Comparison of ENCODE assay signal across 9 mouse cellular contexts in genomic region chr4:133706956-133707355, GRCm38 (mm10). TPM values are rescaled to one million over a fixed set of nuclear protein-coding genes. Genes with fewer than 3 reads are reported as not detected.
DNase-seq lines count a peak whose midpoint lies in the region; ATAC-seq and TF ChIP-seq lines count a peak whose summit lies in the region.
"Had no signal": no experiment of that assay in that cellular context is flagged by ENCODE, and none has a peak within 500 bp of the region (broad histone marks: within the 10 kb centered on the region; RNA-seq: fewer than 3 reads in every experiment).

No protein-coding gene starts in this region.

- no peak for TF ChIP-seq CTCF in hindbrain, postnatal 0 days (IDR thresholded peaks at IDR 0.05; ENCODE audit: low read depth)

- 64% methylated on average over 8 of the region's 8 CpGs for WGBS in hindbrain, embryonic 12.5 days
- 58% methylated on average over 8 of the region's 8 CpGs for WGBS in hindbrain, embryonic 11.5 days
- 66% methylated on average over 8 of the region's 8 CpGs for WGBS in hindbrain, postnatal 0 days

- no peak overlapping the region for H3K4me3 ChIP-seq in hindbrain, embryonic 12.5 days
- H3K4me3 ChIP-seq in hindbrain, embryonic 11.5 days (ENCODE audit: low read depth, low read length) = no peak overlapping the region
- no peak overlapping the region for H3K4me3 ChIP-seq in hindbrain, postnatal 0 days (ENCODE audit: low read length)

- H3K9ac ChIP-seq in hindbrain, embryonic 12.5 days = no peak overlapping the region
- H3K9ac ChIP-seq in hindbrain, embryonic 11.5 days (ENCODE audit: low read depth, low read length) = no peak overlapping the region
- H3K9ac ChIP-seq in hindbrain, postnatal 0 days (replicated peaks; ENCODE audit: low read length) = no peak overlapping the region

- H3K4me1 ChIP-seq in hindbrain, embryonic 12.5 days = peaks cover 18% of the 10 kb centered on the region
- no peaks in the 10 kb centered on the region; the same call in 1 of the 2 replicates for H3K4me1 ChIP-seq in hindbrain, embryonic 11.5 days (replicated peaks; ENCODE audit: control insufficient read depth, insufficient read depth, low read length)
- H3K4me1 ChIP-seq in hindbrain, postnatal 0 days (ENCODE audit: insufficient read depth, low read length) = no peaks in the 10 kb centered on the region

- DNase-seq in hindbrain, embryonic 11.5 days (ENCODE audit: low spot score) = no peak
- peak; percentile 90 for DNase-seq in brain, adult 2 months (ENCODE audit: low read depth, low spot score)
- DNase-seq in gastrocnemius, adult 18-20 months (ENCODE audit: low spot score) = peak; percentile 76
- DNase-seq in hindbrain, postnatal 0 days (ENCODE audit: low spot score) = peak; percentile 31
- DNase-seq in left cerebral cortex, adult 9 months (ENCODE audit: low spot score in 2 of 2) = peak; percentile 36 to 61
- peak; percentile 22 for DNase-seq in testis, postnatal 14 days (ENCODE audit: low spot score)

- no peaks in the 10 kb centered on the region for H3K27me3 ChIP-seq in hindbrain, embryonic 12.5 days
- H3K27me3 ChIP-seq in hindbrain, embryonic 11.5 days (ENCODE audit: control insufficient read depth, insufficient read depth, low read length) = no peaks in the 10 kb centered on the region
- no peaks in the 10 kb centered on the region for H3K27me3 ChIP-seq in hindbrain, postnatal 0 days (ENCODE audit: insufficient read depth, low read length)
- H3K27me3 ChIP-seq: Patski had no signal

- no peak for ATAC-seq in hindbrain, embryonic 12.5 days (ENCODE audit: low FRiP score)
- no peak for ATAC-seq in hindbrain, embryonic 11.5 days (ENCODE audit: low FRiP score)
- ATAC-seq in hindbrain, postnatal 0 days = no peak; the same call in 1 of the 2 replicates
- peak; percentile 78 for ATAC-seq in megakaryocyte progenitor cell, adult 5-6 weeks (replicated peaks; ENCODE audit: poor library complexity)

- H3K4me2 ChIP-seq in hindbrain, embryonic 12.5 days (replicated peaks) = no peak overlapping the region
- no peak overlapping the region for H3K4me2 ChIP-seq in hindbrain, embryonic 11.5 days (replicated peaks; ENCODE audit: low read depth, low read length)
- H3K4me2 ChIP-seq in hindbrain, postnatal 0 days (ENCODE audit: low read depth, low read length) = no peak overlapping the region

- H3K27ac ChIP-seq in hindbrain, embryonic 12.5 days = peak overlapping the region; percentile 36; the same call in 1 of the 2 replicates
- H3K27ac ChIP-seq in hindbrain, embryonic 11.5 days (ENCODE audit: low read depth, low read length) = no peak overlapping the region
- H3K27ac ChIP-seq in hindbrain, postnatal 0 days = peak overlapping the region; percentile 56; the same call in 1 of the 2 replicates

- no peaks in the 10 kb centered on the region for H3K9me3 ChIP-seq in hindbrain, embryonic 12.5 days (replicated peaks)
- no peaks in the 10 kb centered on the region for H3K9me3 ChIP-seq in hindbrain, embryonic 11.5 days (ENCODE audit: control insufficient read depth, low read length)
- no peaks in the 10 kb centered on the region for H3K9me3 ChIP-seq in hindbrain, postnatal 0 days (ENCODE audit: low read length)

- peaks cover 38% of the 10 kb centered on the region for H3K36me3 ChIP-seq in hindbrain, embryonic 12.5 days
- H3K36me3 ChIP-seq in hindbrain, embryonic 11.5 days (ENCODE audit: control insufficient read depth, insufficient read depth, low read length) = 0 out of 2 replicates have a peak, but pooled peaks cover 6% of the 10 kb centered on the region
- peaks cover 18% of the 10 kb centered on the region; the same call in 1 of the 2 replicates for H3K36me3 ChIP-seq in hindbrain, postnatal 0 days (ENCODE audit: insufficient read depth, low read length)

RNA-seq across cellular contexts. Expression of gene Pigv, which starts 34.5 kb away (rescaled TPM):
- polyA plus RNA-seq in hindbrain, embryonic 12.5 days (2016; fragmentation: Nextera tagmentation; extraction: Ambion mirVana) = 16.6 and 18.6 TPM in 2 replicates
- polyA plus RNA-seq in hindbrain, embryonic 11.5 days (2014; fragmentation: Nextera tagmentation; extraction: Ambion mirVana) = 10.0 and 10.7 TPM in 2 replicates
- 10 to 100 TPM in 1 of 2 experiments, 1 to 10 TPM in 1; 9.7 to 12.2 TPM for total RNA-seq in gastrocnemius, adult 18-20 months (2021)
- total RNA-seq in hindbrain, postnatal 0 days (2014; rRNA removed) = 11.3 and 13.4 TPM in 2 replicates
- 13.0 and 14.0 TPM in 2 replicates for polyA plus RNA-seq in hindbrain, postnatal 0 days (2015; fragmentation: Nextera tagmentation; extraction: Ambion mirVana)
- total RNA-seq in megakaryocyte progenitor cell, adult 5-6 weeks (2015) = 5.1 and 8.5 TPM in 2 replicates
- 5.0 and 5.2 TPM in 2 replicates for total RNA-seq in megakaryocyte progenitor cell, adult 5-6 weeks (2017)

RNA-seq across cellular contexts. Expression of gene Arid1a, which starts 49.6 kb away (rescaled TPM):
- polyA plus RNA-seq in hindbrain, embryonic 12.5 days (2016; fragmentation: Nextera tagmentation; extraction: Ambion mirVana) = 41.9 and 44.3 TPM in 2 replicates
- 40.8 and 51.6 TPM in 2 replicates for polyA plus RNA-seq in hindbrain, embryonic 11.5 days (2014; fragmentation: Nextera tagmentation; extraction: Ambion mirVana)
- 10 to 100 TPM; 22.4 to 26.6 TPM for total RNA-seq in gastrocnemius, adult 18-20 months (2021)
- 54.1 and 59.1 TPM in 2 replicates for total RNA-seq in hindbrain, postnatal 0 days (2014; rRNA removed)
- 17.6 and 17.7 TPM in 2 replicates for polyA plus RNA-seq in hindbrain, postnatal 0 days (2015; fragmentation: Nextera tagmentation; extraction: Ambion mirVana)
- total RNA-seq in megakaryocyte progenitor cell, adult 5-6 weeks (2015) = 106 and 108 TPM in 2 replicates
- total RNA-seq in megakaryocyte progenitor cell, adult 5-6 weeks (2017) = 27.0 and 30.0 TPM in 2 replicates

RNA-seq across cellular contexts. Expression of gene Zdhhc18, which starts 57.0 kb away (rescaled TPM):
- 4.1 and 6.4 TPM in 2 replicates for polyA plus RNA-seq in hindbrain, embryonic 12.5 days (2016; fragmentation: Nextera tagmentation; extraction: Ambion mirVana)
- 2.0 and 2.8 TPM in 2 replicates for polyA plus RNA-seq in hindbrain, embryonic 11.5 days (2014; fragmentation: Nextera tagmentation; extraction: Ambion mirVana)
- total RNA-seq in gastrocnemius, adult 18-20 months (2021) = 10 to 100 TPM; 24.1 to 35.7 TPM
- total RNA-seq in hindbrain, postnatal 0 days (2014; rRNA removed) = 17.4 and 22.6 TPM in 2 replicates
- 8.2 and 10.2 TPM in 2 replicates for polyA plus RNA-seq in hindbrain, postnatal 0 days (2015; fragmentation: Nextera tagmentation; extraction: Ambion mirVana)
- total RNA-seq in megakaryocyte progenitor cell, adult 5-6 weeks (2015) = 16.2 and 27.0 TPM in 2 replicates
- total RNA-seq in megakaryocyte progenitor cell, adult 5-6 weeks (2017) = 7.8 and 11.5 TPM in 2 replicates
